Mouse (Mus musculus): ENCODE data around the gene Scn8a.

- TF ChIP-seq POLR2A (IDR thresholded peaks at IDR 0.05; ENCODE audit: insufficient read depth, low read depth, low read length) (no peak), CTCF (IDR thresholded peaks at IDR 0.05; ENCODE audit: insufficient read depth, low read depth, low read length) (no peak)
Observed at GRCm38 (mm10) chr15:101052560-101053501, 183.2 kb downstream of the Scn8a start.

Measured in olfactory bulb, adult 2 months (tissue).